Mouse (Mus musculus) liver, postnatal 0 days (tissue): ENCODE measurements around the gene Kif7.

Experiments
- CTCF ChIP-seq: sonication (generic); IDR thresholded peaks from 2 replicates; pipeline ENCODE4 v1.5.1; 2016; ENCODE audit warnings: antibody characterized with exemption, low read depth
- EP300 ChIP-seq: IDR thresholded peaks from 2 replicates; pipeline ENCODE4 v1.6.1; 2016; ENCODE audit warnings: antibody characterized with exemption, low read depth, mild to moderate bottlenecking

GRCm38 (mm10) chr7:79728219-79728618 is 12.7 kb upstream of the Kif7 start:
- TF ChIP-seq CTCF (peak; percentile 90), EP300 (no peak)
